Mouse (Mus musculus) hindlimb bud, embryonic 11.5 days (tissue): ENCODE measurements around the gene Snrpa1.

ENCODE experiments used
- DNase-seq: peaks from one replicate; pipeline ENCODE4 v3.0.0-alpha.2; 2012; ENCODE audit warnings: low read depth, low spot score; ENCODE audit errors: extremely low spot score

Snrpa1 gene

DNA sequence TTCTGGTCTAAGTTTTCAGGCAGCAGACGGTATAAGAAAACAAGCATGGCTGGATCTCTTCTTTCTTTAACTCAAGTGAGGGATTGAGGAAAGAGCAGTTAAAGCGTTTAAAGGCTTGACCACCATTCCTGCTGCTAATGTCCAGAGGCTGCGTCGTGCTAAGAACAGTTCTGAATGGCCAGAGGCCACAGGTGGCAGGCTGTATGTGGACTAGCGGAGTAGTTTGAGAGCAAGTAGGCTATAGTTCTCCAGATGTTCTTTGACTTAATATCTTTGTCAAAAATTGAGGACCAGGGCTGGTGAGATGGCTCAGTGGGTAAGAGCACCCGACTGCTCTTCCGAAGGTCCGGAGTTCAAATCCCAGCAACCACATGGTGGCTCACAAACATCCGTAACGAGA, 52.4 kb downstream of the Snrpa1 start:
- no peak for DNase-seq

DNA sequence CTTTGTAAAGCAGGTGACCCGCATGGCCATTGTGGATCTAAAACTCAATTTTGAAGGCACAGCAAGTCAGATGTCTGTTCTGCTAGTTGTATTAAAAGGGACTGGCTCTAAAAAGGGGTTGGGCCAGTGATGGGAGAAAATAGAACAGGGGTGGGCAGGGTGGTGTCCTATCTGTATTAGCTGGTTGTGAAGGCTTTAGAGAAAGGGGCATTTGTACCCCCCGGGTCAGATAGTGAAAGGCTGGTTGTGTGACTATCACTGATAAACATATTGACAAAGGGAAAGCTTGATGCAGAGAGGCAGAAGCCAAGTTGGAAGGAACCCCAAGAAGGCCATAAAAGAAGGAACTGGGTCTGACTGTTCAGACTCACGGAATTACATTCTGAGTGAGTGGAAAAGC, 54.8 kb downstream of the Snrpa1 start:
- no peak for DNase-seq

DNA sequence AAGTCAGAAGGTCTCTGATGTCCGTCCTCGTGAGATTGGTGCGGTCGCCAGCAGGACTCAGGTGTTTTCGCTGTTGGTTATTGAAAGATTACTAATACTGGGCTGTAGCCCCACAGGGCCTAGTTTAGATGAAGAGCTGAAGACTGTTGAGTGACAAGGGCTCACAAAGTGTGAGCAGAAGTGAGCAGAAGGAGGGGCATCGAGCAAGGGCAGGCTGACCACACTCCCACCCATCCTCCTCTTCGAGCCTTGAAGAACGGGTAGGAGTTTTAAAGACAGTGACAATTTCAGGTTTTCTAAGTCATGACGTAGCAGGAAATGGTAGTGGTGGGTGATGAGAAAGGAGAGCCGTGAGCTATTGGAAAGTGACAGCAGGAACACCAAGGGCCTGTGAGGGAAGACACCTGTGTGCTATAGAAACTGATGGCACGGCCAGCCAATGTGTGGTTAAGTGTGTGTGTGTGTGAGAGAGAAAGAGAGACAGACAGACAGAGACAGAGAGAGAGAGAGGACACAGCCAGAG, 57.1 kb downstream of the Snrpa1 start:
- no peak for DNase-seq

- DNase-seq, result no peak
These were observed 58.2 kb downstream of the Snrpa1 start for GRCm38 (mm10) chr7:66116906-66117482.

- no peak for DNase-seq
These were observed 59.2 kb downstream of the Snrpa1 start for GRCm38 (mm10) chr7:66118046-66118445.

GRCm38 (mm10) chr7:66118796-66119195, 60.0 kb downstream of the Snrpa1 start:
- DNase-seq, result no peak

GRCm38 (mm10) chr7:66120139-66120538, 61.3 kb downstream of the Snrpa1 start:
- DNase-seq, result no peak

GRCm38 (mm10) chr7:66120702-66121396, 62.0 kb downstream of the Snrpa1 start:
- no peak for DNase-seq
